ENCODE assay signal across 7 mouse cellular contexts in the genomic region with DNA sequence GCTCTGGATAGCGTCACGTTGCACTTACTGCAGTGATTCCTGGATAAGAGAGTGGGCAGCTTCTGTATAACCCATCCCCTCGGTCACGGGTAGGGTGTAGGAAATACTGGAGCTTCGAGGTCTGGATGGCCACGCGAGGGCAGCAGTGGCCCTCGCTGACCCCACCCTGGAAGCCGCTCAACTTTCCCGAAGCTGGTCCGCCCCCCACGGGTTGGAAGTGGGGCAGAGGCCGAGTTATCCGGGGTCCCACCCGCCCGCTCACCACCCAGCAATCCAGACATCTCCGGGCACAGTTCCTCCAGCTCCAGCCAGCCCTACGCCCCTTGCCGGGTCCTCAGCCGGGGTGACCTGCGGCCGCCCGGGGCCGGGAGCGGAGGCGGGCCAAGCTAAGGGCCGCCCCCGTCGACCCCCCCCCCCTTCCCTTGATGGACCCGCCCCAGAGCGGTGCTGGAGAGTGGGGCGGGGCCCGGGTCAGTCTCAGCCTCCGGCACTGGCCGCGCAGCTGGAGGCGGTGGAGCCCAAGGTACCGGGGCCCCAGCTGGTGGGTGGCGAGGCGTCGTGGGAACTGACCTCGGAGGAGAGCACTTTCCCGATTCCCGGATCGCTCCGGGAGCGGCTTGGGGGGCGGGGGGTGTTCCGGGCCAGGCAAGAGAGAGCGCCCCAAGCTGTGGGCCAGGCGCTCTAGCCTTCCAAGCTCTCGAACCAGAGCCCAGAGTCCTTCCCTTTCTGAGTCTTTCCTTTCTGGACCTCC. TPM values are rescaled to one million over a fixed set of nuclear protein-coding genes. Genes with fewer than 3 reads are reported as not detected.
A peak's percentile ranks its signal among the peaks of the same experiment; 100 is the strongest.
DNase-seq lines count a peak whose midpoint lies in the region; ATAC-seq lines count a peak whose summit lies in the region.

No protein-coding gene starts in this region.

- peaks cover 23% of the 10 kb centered on the region for H3K4me1 ChIP-seq in hindbrain, embryonic 16.5 days (ENCODE audit: control insufficient read depth, insufficient read depth, low read depth, low read length)

- H3K9me3 ChIP-seq in hindbrain, embryonic 16.5 days (ENCODE audit: control insufficient read depth, low read length) = no peaks in the 10 kb centered on the region

- ATAC-seq in hindbrain, embryonic 16.5 days = peak; percentile 87
- 0 out of 2 replicates have a peak, but pooled peaks have one; percentile 28 for ATAC-seq in megakaryocyte-erythroid progenitor cell, adult 5-6 weeks (replicated peaks; ENCODE audit: low FRiP score, low TSS enrichment, poor library complexity, severe bottlenecking)

- intact Hi-C loops in left cerebral cortex, postnatal 4 days (cut with DNase I) = no loop called here

- H3K9ac ChIP-seq in hindbrain, embryonic 16.5 days (ENCODE audit: low read depth, low read length) = peak overlapping the region; percentile 68

- WGBS in hindbrain, embryonic 16.5 days = under 1% methylated on average over 34 of the region's 52 CpGs

- H3K4me3 ChIP-seq in hindbrain, embryonic 16.5 days (ENCODE audit: low read length) = peak overlapping the region; percentile 58

- 0 out of 2 replicates have a peak, but pooled peaks cover 7% of the 10 kb centered on the region for H3K27me3 ChIP-seq in hindbrain, embryonic 16.5 days (replicated peaks; ENCODE audit: control insufficient read depth, insufficient read depth, low read length)

- H3K36me3 ChIP-seq in hindbrain, embryonic 16.5 days (ENCODE audit: control insufficient read depth, insufficient read depth, low read length) = no peaks in the 10 kb centered on the region

- peak overlapping the region; percentile 51; the same call in 1 of the 2 replicates for H3K27ac ChIP-seq in hindbrain, embryonic 16.5 days (ENCODE audit: low read depth, low read length)

- H3K4me2 ChIP-seq in hindbrain, embryonic 16.5 days (ENCODE audit: low read length) = peak overlapping the region; percentile 90

- DNase-seq in adrenal gland, adult (ENCODE audit: inconsistent age in 2 of 2, low spot score in 1 of 2) = peak; percentile 89 to 97
- DNase-seq in cerebellum, postnatal 25 days = peak; percentile 66 to 75
- DNase-seq in gastrocnemius, postnatal 10 days = peak; percentile 88
- peak; percentile 82 for DNase-seq in left cerebral cortex, postnatal 4 days
- DNase-seq in right cerebral cortex, postnatal 25 days = peak; percentile 58

RNA-seq across cellular contexts. Expression of gene Rhoc, which starts 0.6 kb away (rescaled TPM):
- 100 to 1,000 TPM in 1 of 2 experiments, 10 to 100 TPM in 1; 96.3 to 130 TPM for total RNA-seq in gastrocnemius, postnatal 10 days (2021)
- 65.1 and 67.0 TPM in 2 replicates for polyA plus RNA-seq in hindbrain, embryonic 16.5 days (2015; fragmentation: Nextera tagmentation; extraction: Ambion mirVana)
- 10 to 100 TPM; 42.1 to 43.3 TPM for total RNA-seq in left cerebral cortex, postnatal 4 days (2021)
- 1.1 TPM in 1 of 2 replicates, not detected in the other for total RNA-seq in megakaryocyte-erythroid progenitor cell, adult 5-6 weeks (2014; fragmentation: Nextera tagmentation)
- not detected in 2 replicates for total RNA-seq in megakaryocyte-erythroid progenitor cell, adult 5-6 weeks (2017)

RNA-seq across cellular contexts. Expression of gene Fam19a3, which starts 7.1 kb away (rescaled TPM):
- total RNA-seq in gastrocnemius, postnatal 10 days (2021) = 1 to 10 TPM; 3.8 TPM
- polyA plus RNA-seq in hindbrain, embryonic 16.5 days (2015; fragmentation: Nextera tagmentation; extraction: Ambion mirVana) = 0.05 and 0.10 TPM in 2 replicates
- under 1 TPM in 1 of 2 experiments, not detected in 1; 0.14 TPM for total RNA-seq in left cerebral cortex, postnatal 4 days (2021)
- not detected in 2 replicates for total RNA-seq in megakaryocyte-erythroid progenitor cell, adult 5-6 weeks (2014; fragmentation: Nextera tagmentation)
- not detected in 2 replicates for total RNA-seq in megakaryocyte-erythroid progenitor cell, adult 5-6 weeks (2017)

RNA-seq across cellular contexts. Expression of gene Ppm1j, which starts 7.9 kb away (rescaled TPM):
- total RNA-seq in gastrocnemius, postnatal 10 days (2021) = 10 to 100 TPM; 31.9 to 32.4 TPM
- polyA plus RNA-seq in hindbrain, embryonic 16.5 days (2015; fragmentation: Nextera tagmentation; extraction: Ambion mirVana) = 0.89 and 2.5 TPM in 2 replicates
- total RNA-seq in left cerebral cortex, postnatal 4 days (2021) = 1 to 10 TPM; 1.0 to 2.2 TPM
- total RNA-seq in megakaryocyte-erythroid progenitor cell, adult 5-6 weeks (2014; fragmentation: Nextera tagmentation) = not detected in 2 replicates
- not detected in 2 replicates for total RNA-seq in megakaryocyte-erythroid progenitor cell, adult 5-6 weeks (2017)

RNA-seq across cellular contexts. Expression of gene Mov10, which starts 29.6 kb away (rescaled TPM):
- 1 to 10 TPM; 5.5 to 8.7 TPM for total RNA-seq in gastrocnemius, postnatal 10 days (2021)
- 9.1 and 12.4 TPM in 2 replicates for polyA plus RNA-seq in hindbrain, embryonic 16.5 days (2015; fragmentation: Nextera tagmentation; extraction: Ambion mirVana)
- 10 to 100 TPM in 1 of 2 experiments, 1 to 10 TPM in 1; 9.2 to 11.0 TPM for total RNA-seq in left cerebral cortex, postnatal 4 days (2021)
- total RNA-seq in megakaryocyte-erythroid progenitor cell, adult 5-6 weeks (2014; fragmentation: Nextera tagmentation) = 11.0 and 17.3 TPM in 2 replicates
- 1.9 and 3.1 TPM in 2 replicates for total RNA-seq in megakaryocyte-erythroid progenitor cell, adult 5-6 weeks (2017)

Comparison
In these comparisons a context has a peak if more than half of its experiments do, and no peak if none do; other contexts are left out.
1. Peak in every context shown above with its lines: DNase-seq, ATAC-seq, H3K4me3 ChIP-seq and H3K27ac ChIP-seq.
2. RNA of gene Rhoc, which starts 0.6 kb away (total RNA-seq): 96.3 to 130 TPM in gastrocnemius, postnatal 10 days and 42.1 to 43.3 TPM in left cerebral cortex, postnatal 4 days; 1.1 TPM in megakaryocyte-erythroid progenitor cell, adult 5-6 weeks; every median in the first group is over 10 times any median in the second.
3. RNA of gene Fam19a3, which starts 7.1 kb away (total RNA-seq): 3.8 TPM in gastrocnemius, postnatal 10 days; 0.14 TPM in left cerebral cortex, postnatal 4 days and not detected in megakaryocyte-erythroid progenitor cell, adult 5-6 weeks; every median in the first group is over 4 times any median in the second.
4. RNA of gene Ppm1j, which starts 7.9 kb away (total RNA-seq): 31.9 to 32.4 TPM in gastrocnemius, postnatal 10 days; 1.0 to 2.2 TPM in left cerebral cortex, postnatal 4 days and not detected in megakaryocyte-erythroid progenitor cell, adult 5-6 weeks; every median in the first group is over 10 times any median in the second.